Mouse (Mus musculus): Measurements from ENCODE around the gene Nup85.

GRCm38 (mm10) chr11:115579080-115579479 lies 14.8 kb downstream of the Nup85 start:
- no peak for TF ChIP-seq CTCF (IDR thresholded peaks at IDR 0.05; ENCODE audit: control insufficient read depth, insufficient read depth, insufficient replicate concordance, low read depth, low read length)
- TF ChIP-seq POLR2A (IDR thresholded peaks at IDR 0.05; ENCODE audit: control insufficient read depth, low read depth, low read length): no peak

Measured in testis, adult 2 months (tissue).